Mouse (Mus musculus): ENCODE data around the gene Srgap1.
A peak's percentile ranks its signal among the peaks of the same experiment; 100 is the strongest.

Srgap1 gene

GRCm38 (mm10) chr10:121868255-121868654 lies 178.9 kb downstream of the Srgap1 start:
- DNase-seq = no peak

DNA sequence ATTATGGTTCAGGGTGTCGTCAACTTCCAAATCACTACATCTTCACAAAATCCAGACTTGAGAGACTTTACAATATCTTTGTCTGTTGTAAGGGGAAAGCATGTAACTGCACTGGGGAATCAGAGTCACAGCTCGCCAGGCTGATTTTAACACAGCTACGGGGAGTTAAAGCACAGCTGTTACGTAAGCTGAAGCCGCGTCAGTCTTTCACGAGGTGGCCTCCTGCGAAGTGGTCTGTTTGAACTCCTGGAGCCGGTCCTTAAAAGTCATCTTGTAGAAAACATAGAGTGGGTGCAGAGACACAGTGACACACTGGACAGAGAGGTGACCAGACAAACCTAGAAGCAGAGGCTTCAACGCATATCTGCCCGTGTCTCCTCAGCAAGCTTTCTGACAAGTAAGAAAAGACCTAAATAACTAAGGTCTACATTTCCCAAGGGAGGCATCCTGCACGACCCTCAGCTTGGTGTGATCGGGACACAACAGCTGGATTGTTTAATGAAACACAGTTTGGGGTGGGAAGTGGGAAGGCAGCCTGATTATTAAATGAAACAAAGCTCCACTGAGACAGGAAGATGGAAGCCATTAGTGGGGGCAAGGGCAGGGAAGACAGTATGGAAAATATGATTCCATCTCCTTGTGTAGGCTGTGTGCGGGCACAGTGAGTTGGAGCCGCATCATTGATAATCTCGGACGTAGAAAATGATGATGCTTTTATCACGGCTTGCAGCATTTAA lies 181.4 kb downstream of the Srgap1 start:
- DNase-seq = no peak

- no peak for DNase-seq
These were observed 186.2 kb downstream of the Srgap1 start for GRCm38 (mm10) chr10:121860924-121861323.

DNA sequence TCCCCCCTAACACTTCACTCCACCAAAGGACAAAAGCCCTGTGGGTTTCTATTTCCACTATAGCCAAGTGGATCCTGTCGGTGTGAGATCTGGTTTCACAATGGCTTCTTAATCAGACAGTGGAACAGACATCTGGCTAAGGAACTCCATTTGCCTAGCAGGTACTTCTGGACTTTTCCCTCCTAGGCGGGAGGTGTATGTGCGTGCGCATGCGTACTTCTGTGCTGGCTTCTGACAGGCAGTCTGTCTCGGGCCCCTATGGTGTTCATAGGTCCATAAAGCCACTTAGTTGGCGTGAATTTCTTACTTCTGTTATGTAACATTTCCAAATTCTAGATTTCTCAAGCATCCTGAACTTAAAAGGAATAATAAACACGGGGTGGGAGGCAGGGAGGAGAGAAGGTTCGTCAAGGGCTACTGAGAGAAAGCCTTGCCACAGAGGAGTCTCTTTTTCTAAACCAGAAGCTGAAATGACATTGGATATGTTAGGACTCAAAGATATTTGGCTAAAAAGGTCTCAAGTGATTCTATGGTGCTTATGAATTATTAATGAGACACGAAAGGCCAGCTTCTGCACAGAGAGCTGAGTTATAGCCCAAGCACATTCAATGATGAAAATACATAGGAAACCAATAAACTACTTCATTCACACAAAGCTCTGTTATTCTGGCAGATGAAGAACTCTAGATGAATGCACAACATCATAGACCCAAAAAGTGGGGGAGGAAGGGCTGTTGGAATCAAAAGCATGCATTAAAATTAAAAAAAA lies 187.1 kb downstream of the Srgap1 start:
- DNase-seq = no peak

- DNase-seq = no peak
These were observed 188.2 kb downstream of the Srgap1 start for GRCm38 (mm10) chr10:121858911-121859310.

DNA sequence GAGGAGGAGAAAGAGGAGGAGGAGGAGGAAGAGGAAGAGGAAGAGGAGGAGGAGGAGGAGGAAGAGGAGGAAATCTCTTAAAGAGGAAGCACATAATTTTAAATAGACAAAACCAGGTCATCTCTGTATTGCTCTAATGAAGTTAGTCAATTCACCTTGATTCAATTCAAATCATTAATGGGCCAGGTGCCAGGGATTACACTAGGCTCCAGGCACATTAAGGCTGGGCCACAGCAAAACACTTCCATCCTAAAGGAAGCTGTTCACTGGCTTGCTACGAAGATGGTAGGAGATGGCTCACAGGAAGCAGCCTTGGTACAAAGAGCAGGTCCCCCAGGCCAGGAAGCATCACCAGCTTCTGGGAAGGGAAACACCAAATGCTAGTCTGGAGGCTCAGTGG lies 189.0 kb downstream of the Srgap1 start:
- DNase-seq = no peak

DNA sequence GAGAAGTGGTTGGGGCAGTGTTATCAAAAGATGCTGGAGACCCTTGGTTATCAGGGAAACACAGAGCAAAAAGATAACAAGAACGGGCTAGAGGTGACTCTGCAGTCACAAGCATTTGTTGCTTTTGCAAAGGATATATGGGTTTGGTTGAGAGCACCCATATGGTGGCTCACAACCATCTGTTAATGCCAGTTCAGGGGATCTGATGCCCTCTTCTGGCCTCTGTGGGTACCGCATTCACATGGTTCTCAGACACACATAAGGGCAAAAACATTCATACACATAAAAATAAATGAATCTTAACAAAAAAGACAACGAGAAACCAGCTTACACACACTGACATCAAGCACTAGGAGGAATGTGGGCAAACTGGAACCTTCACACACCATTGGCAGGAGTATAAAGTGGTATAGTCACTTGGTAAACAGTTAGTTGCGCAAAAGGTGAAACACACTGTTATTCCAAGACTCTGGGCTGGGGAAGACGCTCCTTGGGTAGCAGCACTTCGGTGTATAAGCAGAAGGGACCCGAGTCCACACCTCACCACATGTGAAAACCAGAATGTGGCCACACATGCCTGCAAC lies 191.2 kb downstream of the Srgap1 start:
- DNase-seq = peak; percentile 20

DNA sequence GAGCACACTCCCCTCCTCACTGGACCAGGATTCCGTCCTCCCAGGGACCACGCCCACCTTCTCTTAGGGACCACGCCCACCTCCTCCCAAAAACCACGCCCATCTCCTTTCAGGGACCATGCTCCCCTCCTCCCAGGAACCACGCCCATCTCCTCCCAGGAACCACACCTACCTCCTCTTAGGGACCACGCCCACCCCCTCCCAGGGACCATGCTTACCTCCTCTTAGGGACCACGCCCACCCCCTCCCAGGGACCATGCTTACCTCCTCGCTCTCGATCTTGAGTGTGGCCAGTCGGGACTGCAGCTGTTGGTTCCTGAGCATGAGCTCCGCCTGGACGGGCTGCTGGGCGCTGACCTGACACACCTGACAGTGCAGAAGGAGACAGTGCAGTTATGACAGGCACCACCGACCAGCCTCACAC lies 193.7 kb downstream of the Srgap1 start:
- no peak for DNase-seq

DNA sequence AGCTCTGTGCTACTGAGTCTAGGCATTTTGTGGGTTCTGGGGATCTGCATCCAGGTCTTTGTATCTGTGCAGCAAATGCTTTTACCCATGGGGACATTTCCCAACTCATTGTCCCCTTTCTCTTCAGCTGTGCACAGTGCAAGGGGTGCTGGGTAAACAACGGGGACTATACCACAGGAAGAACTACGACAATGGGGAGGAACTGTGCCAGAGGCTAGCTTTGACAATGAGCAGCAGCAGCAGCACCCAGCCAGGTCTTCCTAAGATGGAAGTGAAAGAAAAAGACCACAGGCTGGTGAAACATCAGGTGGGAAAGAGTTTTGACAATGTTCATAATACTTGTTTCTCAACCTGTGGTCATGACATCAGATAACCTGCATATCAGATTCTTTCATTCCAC lies 197.6 kb downstream of the Srgap1 start:
- DNase-seq = no peak

- DNase-seq = no peak
These were observed 201.4 kb downstream of the Srgap1 start for GRCm38 (mm10) chr10:121845677-121846076.

- no peak for DNase-seq
These were observed 209.8 kb downstream of the Srgap1 start for GRCm38 (mm10) chr10:121837166-121837898.

- DNase-seq = no peak
These were observed 210.5 kb downstream of the Srgap1 start for GRCm38 (mm10) chr10:121836507-121837165.

GRCm38 (mm10) chr10:121833443-121833842 lies 213.7 kb downstream of the Srgap1 start:
- no peak for DNase-seq

- no peak for DNase-seq
These were observed 216.5 kb downstream of the Srgap1 start for GRCm38 (mm10) chr10:121830335-121831307.

DNA sequence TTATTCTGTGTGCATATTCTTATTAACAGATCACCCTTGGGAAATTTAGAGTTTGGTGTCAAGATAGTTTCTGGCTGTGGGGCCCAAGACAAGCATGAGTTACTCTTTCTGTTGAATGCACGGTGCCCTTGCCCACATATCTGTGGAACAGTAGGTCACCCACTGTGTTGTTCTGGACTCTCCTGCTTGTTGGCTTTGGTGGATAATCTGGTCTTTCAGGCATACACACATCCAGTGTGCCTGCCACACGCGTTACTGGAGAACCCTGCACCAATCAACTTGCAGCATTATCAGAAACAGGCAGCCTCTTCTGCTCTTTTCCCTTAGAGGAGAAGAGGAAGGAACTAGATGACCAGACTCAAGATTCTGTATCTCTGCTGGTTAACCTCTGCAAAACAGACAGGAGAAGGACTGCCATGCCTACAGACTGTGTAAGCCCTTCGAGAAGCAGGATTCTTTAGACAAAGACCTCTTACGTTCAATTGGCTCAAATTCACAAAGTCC lies 217.3 kb downstream of the Srgap1 start:
- no peak for DNase-seq

- no peak for DNase-seq
These were observed 218.1 kb downstream of the Srgap1 start for GRCm38 (mm10) chr10:121829034-121829433.

GRCm38 (mm10) chr10:121822674-121823073 lies 224.4 kb downstream of the Srgap1 start:
- DNase-seq = no peak

DNA sequence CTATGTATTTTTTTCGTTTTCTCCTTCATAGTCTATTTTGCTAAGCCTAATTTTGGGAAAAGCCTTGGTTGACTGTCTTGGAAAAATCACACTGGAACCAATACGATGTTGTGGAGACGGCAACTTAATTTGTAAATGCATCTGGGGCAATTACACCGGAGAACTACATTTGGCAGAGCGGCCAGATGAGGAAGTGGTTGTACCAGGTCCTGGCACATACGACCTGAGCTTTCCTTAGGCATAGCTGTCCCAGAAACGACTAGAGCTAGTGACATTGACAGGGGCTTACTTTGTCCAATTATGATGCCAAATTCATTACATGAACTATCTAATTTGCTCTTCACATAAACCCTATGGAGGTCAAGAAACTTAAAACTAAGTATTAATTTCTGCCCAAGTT lies 226.3 kb downstream of the Srgap1 start:
- DNase-seq = no peak

GRCm38 (mm10) chr10:121817983-121818382 lies 229.1 kb downstream of the Srgap1 start:
- DNase-seq = no peak

GRCm38 (mm10) chr10:121807771-121808170 lies 239.3 kb downstream of the Srgap1 start:
- DNase-seq = no peak

GRCm38 (mm10) chr10:121806806-121807205 lies 240.3 kb downstream of the Srgap1 start:
- DNase-seq = no peak

Data from thymus, postnatal 25 days (tissue).